Mouse (Mus musculus) bone marrow macrophage, adult 2 months (primary cell): ENCODE data around the gene Srr.

Source experiments
- CTCF ChIP-seq: IDR thresholded peaks from 2 replicates; pipeline ENCODE4 v1.5.1; 2012; ENCODE audit warnings: low read depth, mild to moderate bottlenecking, low read length, moderate library complexity
- POLR2A ChIP-seq: IDR thresholded peaks from 2 replicates; pipeline ENCODE4 v1.6.1; 2012; ENCODE audit warnings: mild to moderate bottlenecking, low read depth, low read length, borderline replicate concordance

DNA sequence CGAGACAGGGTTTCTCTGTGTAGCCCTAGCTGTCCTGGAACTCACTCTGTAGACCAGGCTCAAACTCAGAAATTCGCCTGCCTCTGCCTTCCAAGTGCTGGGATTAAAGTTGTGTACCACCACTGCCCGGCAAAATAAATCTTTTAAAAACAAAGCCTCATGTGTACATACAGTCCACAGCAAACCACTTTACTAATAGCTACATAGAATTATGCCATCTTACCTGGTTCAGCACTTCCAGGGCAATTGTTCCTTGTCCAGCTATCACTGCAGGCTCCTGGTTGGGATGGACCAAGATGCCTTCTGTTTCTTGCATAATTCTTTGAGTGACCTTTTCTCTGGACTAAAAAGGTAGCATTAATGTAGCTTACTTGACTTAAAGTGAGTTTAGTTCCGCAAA lies 15.8 kb downstream of the Srr start:
- TF ChIP-seq CTCF (no peak), POLR2A (no peak)
